Mouse (Mus musculus) lung, postnatal 0 days (tissue): ENCODE results near the gene Btrc.

ENCODE experiments used
- CTCF ChIP-seq: IDR thresholded peaks from 2 replicates; pipeline ENCODE4 v1.5.1; 2016; ENCODE audit warnings: antibody characterized with exemption, mild to moderate bottlenecking
- EP300 ChIP-seq: IDR thresholded peaks from 2 replicates; pipeline ENCODE4 v1.6.1; 2016; ENCODE audit warnings: antibody characterized with exemption, mild to moderate bottlenecking, control low read depth

DNA sequence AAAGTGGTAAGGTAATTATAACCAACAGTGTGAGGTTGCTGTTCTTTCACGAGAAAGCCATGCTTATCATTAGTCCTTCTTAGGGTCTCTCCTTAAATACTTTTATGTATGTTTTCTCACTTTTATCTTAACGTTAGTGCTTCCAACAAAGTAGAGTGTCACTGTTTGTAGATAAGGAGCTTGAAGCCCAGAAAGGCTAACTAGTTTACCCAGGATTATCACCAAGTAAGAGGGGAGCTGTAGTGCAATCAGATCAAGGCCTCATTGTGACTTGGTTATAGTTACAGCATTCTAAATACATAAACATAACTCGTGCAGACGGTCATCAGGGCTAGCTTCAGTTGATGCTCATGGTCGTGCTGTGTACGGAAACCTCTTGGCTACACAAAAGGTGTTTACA, 126.4 kb downstream of the Btrc start:
- no peak for TF ChIP-seq CTCF
- no peak for TF ChIP-seq EP300
